Mouse (Mus musculus) liver, adult 2 months (tissue): ENCODE results near the gene Fam120a.

ENCODE experiments used
- CTCF ChIP-seq: fragments of 200-500 bp; IDR thresholded peaks from 2 replicates; pipeline ENCODE4 v1.5.1; 2011; ENCODE audit warnings: low read depth, low read length, control low read depth
- POLR2A ChIP-seq: fragments of 200-500 bp; IDR thresholded peaks from 2 replicates; pipeline ENCODE4 v1.6.1; 2011; ENCODE audit warnings: low read length, control low read depth; ENCODE audit not compliant: insufficient read depth; ENCODE audit errors: extremely low read depth

- TF ChIP-seq POLR2A (no peak), CTCF (no peak)
These were observed 110.4 kb downstream of the Fam120a start for GRCm38 (mm10) chr13:48857246-48857932.
